ENCODE assay signal across 16 mouse cellular contexts in genomic region chr3:101219897-101220296, GRCm38 (mm10).
DNase-seq lines count a peak whose midpoint lies in the region; ATAC-seq and TF ChIP-seq lines count a peak whose summit lies in the region.
"Had no signal": no experiment of that assay in that cellular context is flagged by ENCODE, and none has a peak within 500 bp of the region (broad histone marks: within the 10 kb centered on the region; RNA-seq: fewer than 3 reads in every experiment).

No protein-coding gene starts in this region.

- H3K9ac ChIP-seq in hindbrain, postnatal 0 days (replicated peaks; ENCODE audit: low read length): no peak overlapping the region
- H3K9ac ChIP-seq in hindbrain, embryonic 11.5 days (ENCODE audit: low read depth, low read length): no peak overlapping the region
- H3K9ac ChIP-seq in lung, postnatal 0 days (replicated peaks; ENCODE audit: low read depth): no peak overlapping the region
- H3K9ac ChIP-seq: embryonic facial prominence, embryonic 12.5 days; limb, embryonic 12.5 days; midbrain, embryonic 12.5 days; stomach, embryonic 15.5 days had no signal

- H3K36me3 ChIP-seq in hindbrain, postnatal 0 days (ENCODE audit: insufficient read depth, low read length): no peaks in the 10 kb centered on the region
- H3K36me3 ChIP-seq in hindbrain, embryonic 11.5 days (ENCODE audit: control insufficient read depth, insufficient read depth, low read length): no peaks in the 10 kb centered on the region
- no peaks in the 10 kb centered on the region for H3K36me3 ChIP-seq in lung, postnatal 0 days (ENCODE audit: insufficient read depth, low read length)
- H3K36me3 ChIP-seq in E14TG2a.4 (ENCODE audit: insufficient read depth, low read length): no peaks in the 10 kb centered on the region
- H3K36me3 ChIP-seq: embryonic facial prominence, embryonic 12.5 days; limb, embryonic 12.5 days; midbrain, embryonic 12.5 days; stomach, embryonic 15.5 days had no signal

- no peak for ATAC-seq in hindbrain, postnatal 0 days
- ATAC-seq in hindbrain, embryonic 11.5 days (ENCODE audit: low FRiP score): no peak
- no peak for ATAC-seq in lung, postnatal 0 days

- peak; percentile 38 for TF ChIP-seq CTCF in hindbrain, postnatal 0 days (IDR thresholded peaks at IDR 0.05; ENCODE audit: low read depth)
- peak; percentile 48 for TF ChIP-seq CTCF in lung, postnatal 0 days (IDR thresholded peaks at IDR 0.05)
- TF ChIP-seq CTCF in E14TG2a.4 (conservative IDR thresholded peaks at IDR 0.05; ENCODE audit: low read length): peak; percentile 79
- peak; percentile 40; the same call in 1 of the 2 replicates for TF ChIP-seq CTCF in brain, embryonic 14.5 days (IDR thresholded peaks at IDR 0.05; ENCODE audit: borderline replicate concordance, extremely low read depth, insufficient read depth, insufficient read length)

- no peak overlapping the region for H3K4me3 ChIP-seq in hindbrain, postnatal 0 days (ENCODE audit: low read length)
- H3K4me3 ChIP-seq in hindbrain, embryonic 11.5 days (ENCODE audit: low read depth, low read length): no peak overlapping the region
- no peak overlapping the region for H3K4me3 ChIP-seq in lung, postnatal 0 days (ENCODE audit: low read depth, low read length)
- H3K4me3 ChIP-seq in E14TG2a.4 (replicated peaks; ENCODE audit: low read length): no peak overlapping the region
- H3K4me3 ChIP-seq: embryonic facial prominence, embryonic 12.5 days; limb, embryonic 12.5 days; midbrain, embryonic 12.5 days; stomach, embryonic 15.5 days had no signal

- no peaks in the 10 kb centered on the region for H3K9me3 ChIP-seq in hindbrain, postnatal 0 days (ENCODE audit: low read length)
- no peaks in the 10 kb centered on the region for H3K9me3 ChIP-seq in hindbrain, embryonic 11.5 days (ENCODE audit: control insufficient read depth, low read length)
- 0 out of 2 replicates have a peak, but pooled peaks cover 2% of the 10 kb centered on the region for H3K9me3 ChIP-seq in lung, postnatal 0 days (ENCODE audit: low read length)
- H3K9me3 ChIP-seq in E14TG2a.4 (ENCODE audit: low read length): peaks cover 13% of the 10 kb centered on the region
- H3K9me3 ChIP-seq: stomach, embryonic 15.5 days had no signal

- TF ChIP-seq POLR2A in brain, embryonic 14.5 days (IDR thresholded peaks at IDR 0.05; ENCODE audit: borderline replicate concordance, extremely low read depth, insufficient read depth, insufficient read length, poor library complexity, severe bottlenecking): no peak

- no peak for TF ChIP-seq EP300 in lung, postnatal 0 days (IDR thresholded peaks at IDR 0.05)

- H3K27ac ChIP-seq in hindbrain, postnatal 0 days: no peak overlapping the region
- no peak overlapping the region for H3K27ac ChIP-seq in hindbrain, embryonic 11.5 days (ENCODE audit: low read depth, low read length)
- no peak overlapping the region for H3K27ac ChIP-seq in lung, postnatal 0 days (ENCODE audit: low read length)
- H3K27ac ChIP-seq: embryonic facial prominence, embryonic 12.5 days; limb, embryonic 12.5 days; midbrain, embryonic 12.5 days; stomach, embryonic 15.5 days had no signal

- DNase-seq in hindbrain, postnatal 0 days (ENCODE audit: low spot score): no peak
- DNase-seq in hindbrain, embryonic 11.5 days (ENCODE audit: low spot score): no peak
- no peak for DNase-seq in lung, postnatal 0 days (ENCODE audit: low spot score)
- no peak for DNase-seq in lung, postnatal 25 days (ENCODE audit: low spot score)
- no peak for DNase-seq in brain, embryonic 14.5 days (ENCODE audit: low read depth)
- no peak for DNase-seq in right cerebral cortex, adult 2 months (ENCODE audit: low spot score in 2 of 2)
- DNase-seq in layer of hippocampus, postnatal 10 days (ENCODE audit: low spot score in 2 of 2): no peak
- DNase-seq: adrenal gland, postnatal 14 days; heart, postnatal 36 days; kidney, postnatal 14 days; lung, postnatal 10 days had no signal

- H3K4me2 ChIP-seq in hindbrain, postnatal 0 days (ENCODE audit: low read depth, low read length): no peak overlapping the region
- no peak overlapping the region for H3K4me2 ChIP-seq in hindbrain, embryonic 11.5 days (replicated peaks; ENCODE audit: low read depth, low read length)
- no peak overlapping the region for H3K4me2 ChIP-seq in lung, postnatal 0 days (replicated peaks; ENCODE audit: low read depth, low read length)
- H3K4me2 ChIP-seq: embryonic facial prominence, embryonic 12.5 days; limb, embryonic 12.5 days; midbrain, embryonic 12.5 days; stomach, embryonic 15.5 days had no signal

- WGBS in hindbrain, postnatal 0 days: 98% methylated on average over 2 of the region's 2 CpGs
- WGBS in hindbrain, embryonic 11.5 days: 97% methylated on average over 2 of the region's 2 CpGs
- WGBS in lung, postnatal 0 days: 98% methylated on average over 2 of the region's 2 CpGs

- no peaks in the 10 kb centered on the region for H3K27me3 ChIP-seq in hindbrain, postnatal 0 days (ENCODE audit: insufficient read depth, low read length)
- H3K27me3 ChIP-seq in hindbrain, embryonic 11.5 days (ENCODE audit: control insufficient read depth, insufficient read depth, low read length): no peaks in the 10 kb centered on the region
- no peaks in the 10 kb centered on the region for H3K27me3 ChIP-seq in lung, postnatal 0 days (replicated peaks; ENCODE audit: insufficient read depth, low read length)
- H3K27me3 ChIP-seq in E14TG2a.4 (ENCODE audit: insufficient read depth, low read length): no peaks in the 10 kb centered on the region
- H3K27me3 ChIP-seq: embryonic facial prominence, embryonic 12.5 days; limb, embryonic 12.5 days; midbrain, embryonic 12.5 days; stomach, embryonic 15.5 days had no signal

- no peaks in the 10 kb centered on the region for H3K4me1 ChIP-seq in hindbrain, postnatal 0 days (ENCODE audit: insufficient read depth, low read length)
- H3K4me1 ChIP-seq in hindbrain, embryonic 11.5 days (replicated peaks; ENCODE audit: control insufficient read depth, insufficient read depth, low read length): no peaks in the 10 kb centered on the region
- no peaks in the 10 kb centered on the region for H3K4me1 ChIP-seq in lung, postnatal 0 days (ENCODE audit: insufficient read depth, low read depth, low read length)
- peaks cover 31% of the 10 kb centered on the region for H3K4me1 ChIP-seq in E14TG2a.4 (replicated peaks; ENCODE audit: low read depth, low read length)
- H3K4me1 ChIP-seq: embryonic facial prominence, embryonic 12.5 days; midbrain, embryonic 12.5 days; stomach, embryonic 15.5 days had no signal
